Mouse (Mus musculus) testis, adult 2 months (tissue): ENCODE measurements around the gene Tln2.

Source experiments
- CTCF ChIP-seq: fragments of 200-500 bp; IDR thresholded peaks from 2 replicates; pipeline ENCODE4 v1.5.1; 2012; ENCODE audit warnings: low read depth, mild to moderate bottlenecking, inconsistent platforms, low read length, moderate library complexity; ENCODE audit not compliant: control insufficient read depth, insufficient read depth, insufficient replicate concordance
- POLR2A ChIP-seq: fragments of 200-500 bp; IDR thresholded peaks from 2 replicates; pipeline ENCODE4 v1.6.1; 2012; ENCODE audit warnings: low read depth, mild to moderate bottlenecking, inconsistent platforms, low read length, moderate library complexity; ENCODE audit not compliant: control insufficient read depth

GRCm38 (mm10) chr9:67328451-67328850, 231.1 kb downstream of the Tln2 start:
- TF ChIP-seq CTCF (no peak), POLR2A (no peak)
